Mouse (Mus musculus) megakaryocyte, adult 5-6 weeks (primary cell): ENCODE data around the gene Mettl9. TPM values are rescaled to one million over a fixed set of nuclear protein-coding genes. Genes with fewer than 3 reads are reported as not detected.

Source experiments
- ATAC-seq: 2 replicates; pipeline ENCODE4 v1.8.0; 2016; ENCODE audit warnings: mild to moderate bottlenecking, inconsistent platforms; ENCODE audit not compliant: poor library complexity, severe bottlenecking
- total RNA-seq, 2 experiments: library from RNA; stranded (forward) in 1 of 2; stranded (reverse) in 1 of 2; fragments of 153-499, 151-499 nt in 1 of 2; fragments of 221-1000, 200-1000 nt in 1 of 2; gene quantifications; 2 replicates each; pipeline versions ENCODE4 v1.2.3 to v1.2.4; 2015 to 2017

The Mettl9 gene
- total RNA-seq, 2 experiments from 2014 or later = 115 to 138 TPM

DNA sequence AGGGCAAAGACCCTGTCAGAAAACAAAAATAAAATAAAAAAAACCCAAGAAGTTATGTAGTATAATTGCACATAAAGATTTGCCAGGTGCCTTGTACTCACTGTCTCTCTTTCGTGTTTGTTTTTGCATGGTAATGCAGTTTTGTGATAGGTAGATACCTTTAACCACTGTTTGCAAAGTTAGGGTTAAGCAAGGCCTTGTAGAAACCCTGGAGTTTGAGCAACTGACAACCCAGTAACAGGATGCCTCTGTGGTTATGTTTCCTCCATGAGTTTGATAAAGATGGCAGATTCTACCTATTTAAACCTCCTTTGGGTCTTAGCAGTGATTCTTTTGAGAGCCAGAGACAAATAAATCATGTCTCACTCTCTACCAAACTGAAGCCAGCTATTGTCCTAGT, 9.3 kb downstream of the Mettl9 start:
- ATAC-seq = peak; percentile 70

- no peak for ATAC-seq
Observed at GRCm38 (mm10) chr7:121044251-121044650, 10.0 kb downstream of the Mettl9 start.

DNA sequence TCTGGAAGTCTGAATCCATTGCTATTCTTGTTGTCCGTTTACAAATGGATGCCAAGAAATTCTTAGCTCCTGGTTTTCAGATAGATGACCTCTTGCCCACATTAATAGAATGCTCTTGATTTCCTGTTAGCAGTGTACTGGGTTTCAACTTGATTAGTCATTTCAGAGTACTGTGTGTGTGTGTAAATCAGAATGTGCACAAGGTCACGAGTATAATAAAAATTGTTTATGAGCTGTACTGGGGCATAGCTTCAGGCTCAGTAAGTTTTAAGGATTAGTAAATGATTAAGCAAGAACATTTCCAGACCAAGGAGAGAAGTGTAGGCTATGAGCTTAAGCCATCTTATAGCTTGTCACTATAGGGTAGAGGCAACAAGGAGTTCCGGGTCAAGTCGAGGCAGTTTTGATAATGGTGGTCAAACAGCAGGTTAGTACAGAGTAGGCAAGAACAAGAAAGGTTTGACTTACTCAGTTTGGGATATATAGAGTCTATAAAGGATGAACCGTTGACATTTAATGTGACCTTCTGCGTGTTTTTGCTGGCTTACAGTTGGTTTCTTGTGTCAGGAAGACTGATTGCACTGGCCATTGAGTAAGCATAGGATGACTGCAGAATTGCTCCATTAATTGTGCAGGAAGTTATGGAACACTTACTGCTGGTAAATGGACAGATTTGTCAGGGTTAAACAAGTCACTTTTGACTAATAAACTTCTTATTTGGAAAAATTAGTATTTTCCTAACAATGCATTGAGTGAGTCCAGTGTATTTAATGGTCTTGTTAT, 11.6 kb downstream of the Mettl9 start:
- ATAC-seq = 0 out of 2 replicates have a peak, but pooled peaks have one; percentile 16

GRCm38 (mm10) chr7:121047624-121048023, 13.4 kb downstream of the Mettl9 start:
- peak; percentile 40 for ATAC-seq

DNA sequence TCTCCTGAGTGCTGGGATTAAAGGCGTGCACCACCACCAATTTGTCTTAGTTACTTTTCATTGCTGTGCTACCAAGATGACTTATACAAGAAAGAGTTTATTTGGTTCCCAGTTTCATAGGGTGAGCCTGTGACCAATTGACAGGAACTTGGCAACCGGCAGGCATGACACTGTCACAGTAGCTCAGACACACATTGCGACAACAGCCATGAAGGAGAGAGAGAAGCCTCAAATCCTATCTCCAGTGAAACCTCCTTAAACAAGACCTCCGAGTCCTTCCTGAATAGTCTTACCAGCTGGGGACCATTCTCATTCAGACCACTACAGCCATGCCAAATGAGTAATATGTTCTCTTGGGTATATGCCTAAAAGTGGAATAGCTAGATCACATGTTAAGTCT, 18.8 kb downstream of the Mettl9 start:
- no peak for ATAC-seq

DNA sequence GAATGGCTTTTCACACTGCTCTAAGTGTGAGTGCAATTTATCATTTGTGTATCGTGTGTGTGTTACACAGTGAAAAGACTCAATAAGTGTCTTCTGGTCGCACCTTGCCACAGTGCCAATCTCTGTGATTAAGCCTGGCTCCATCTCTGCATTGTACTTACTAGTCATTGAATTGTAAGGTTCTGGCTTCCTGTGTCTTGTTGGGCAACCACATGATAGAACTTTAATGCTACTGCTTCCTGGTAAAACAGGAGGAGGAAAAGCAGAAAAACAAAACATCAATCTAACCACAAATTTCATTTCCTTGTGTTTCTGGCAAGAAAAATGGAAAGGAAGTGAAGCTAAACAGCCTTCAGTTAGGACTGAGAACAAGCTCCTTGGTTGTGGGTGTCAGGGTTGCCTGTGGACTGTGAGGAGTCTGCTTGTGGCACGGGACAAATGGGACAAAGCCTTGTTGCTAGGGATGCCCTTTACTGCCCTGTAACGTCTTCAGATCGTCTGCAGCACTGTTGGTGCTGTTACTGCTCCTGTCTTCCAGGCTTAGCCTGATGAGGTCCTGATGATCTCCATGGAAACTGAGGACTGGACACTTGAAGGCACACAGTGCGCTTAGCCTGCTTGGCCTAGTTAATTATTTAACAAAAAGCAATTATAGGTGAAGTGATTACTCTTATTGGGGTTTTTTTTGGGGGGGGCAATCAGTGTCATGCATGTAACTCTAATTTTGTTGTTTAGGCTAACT, 25.4 kb downstream of the Mettl9 start:
- peak; percentile 46 for ATAC-seq

DNA sequence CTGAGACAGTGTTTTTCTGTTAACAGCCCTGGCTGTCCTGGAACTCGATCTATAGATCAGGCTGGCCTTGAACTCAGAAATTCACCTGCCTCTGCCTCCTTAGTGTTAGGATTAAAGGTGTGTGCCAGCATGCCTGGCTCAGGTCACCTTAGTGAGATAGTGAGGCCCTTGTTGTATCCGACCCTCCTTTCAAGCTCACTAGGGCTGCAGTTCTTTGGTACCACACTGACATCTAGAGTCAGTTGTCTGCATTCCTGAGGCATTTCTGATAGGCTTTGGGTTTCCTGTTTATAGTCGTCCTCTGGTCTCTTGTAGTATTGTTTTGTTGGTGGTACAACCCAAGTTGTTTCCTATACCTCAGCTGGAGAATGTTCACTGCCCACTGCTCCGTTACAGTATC, 30.1 kb downstream of the Mettl9 start:
- ATAC-seq = 0 out of 2 replicates have a peak, but pooled peaks have one; percentile 20

- no peak for ATAC-seq
Observed at GRCm38 (mm10) chr7:121071276-121071675, 37.0 kb downstream of the Mettl9 start.

- peak; percentile 44 for ATAC-seq
Observed at GRCm38 (mm10) chr7:121072506-121072905, 38.3 kb downstream of the Mettl9 start.

DNA sequence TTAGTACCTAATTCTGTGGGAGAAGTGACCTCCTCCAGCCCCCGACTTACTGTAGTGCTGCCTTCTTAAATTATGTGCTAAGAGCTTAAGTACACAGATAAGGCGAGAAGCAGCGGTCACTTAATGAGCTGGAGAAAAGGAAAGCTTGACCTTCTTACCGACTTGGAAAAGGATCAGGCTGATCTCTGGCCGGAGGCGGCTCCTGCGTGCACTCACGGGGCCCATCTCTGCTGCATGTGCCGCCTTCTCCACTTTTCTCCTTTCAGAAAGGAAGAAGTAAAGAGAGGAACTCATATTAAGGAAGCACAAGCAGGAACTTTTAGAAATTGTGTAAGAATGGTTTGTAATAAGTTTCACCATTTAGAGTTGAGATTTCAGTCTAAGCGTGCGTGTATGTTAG, 40.0 kb downstream of the Mettl9 start, which contains the start of gene Igsf6:
Igsf6 (minus strand) TSS at position 292 of the 400 bp plus-strand sequence.
- ATAC-seq = peak; percentile 71

DNA sequence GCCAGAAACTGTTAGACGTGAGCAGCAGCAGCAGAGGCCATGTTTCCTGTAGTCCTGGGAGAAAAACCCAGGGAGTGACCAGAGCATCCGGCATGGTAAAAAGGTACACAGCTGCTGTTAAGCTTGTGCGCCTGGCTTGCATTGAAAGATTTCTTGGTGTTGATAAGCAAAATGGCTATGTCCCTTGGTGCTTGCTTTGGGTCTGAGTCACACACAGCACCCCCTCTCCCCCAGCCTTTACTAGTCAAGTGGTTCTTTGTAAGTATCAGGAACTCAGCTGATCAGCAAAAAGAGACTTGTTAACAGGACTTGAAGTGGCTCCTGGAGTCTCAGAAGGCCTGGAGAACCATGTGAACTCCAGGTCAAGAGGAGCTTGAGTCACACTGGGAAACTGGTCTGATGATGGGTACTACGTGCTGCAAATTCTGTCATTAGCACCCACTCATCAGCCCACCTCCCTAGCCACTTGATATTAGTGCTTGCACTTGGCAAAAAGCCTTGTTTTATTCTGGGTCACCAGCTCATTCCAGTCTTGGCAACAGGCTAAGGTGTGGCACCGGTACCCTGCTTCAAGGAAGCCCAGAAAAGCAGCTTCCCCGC, 40.7 kb downstream of the Mettl9 start:
- no peak; the same call in none of the 2 replicates for ATAC-seq

- 0 out of 2 replicates have a peak, but pooled peaks have one; percentile 8 for ATAC-seq
Observed at GRCm38 (mm10) chr7:121075416-121075815, 41.2 kb downstream of the Mettl9 start.

DNA sequence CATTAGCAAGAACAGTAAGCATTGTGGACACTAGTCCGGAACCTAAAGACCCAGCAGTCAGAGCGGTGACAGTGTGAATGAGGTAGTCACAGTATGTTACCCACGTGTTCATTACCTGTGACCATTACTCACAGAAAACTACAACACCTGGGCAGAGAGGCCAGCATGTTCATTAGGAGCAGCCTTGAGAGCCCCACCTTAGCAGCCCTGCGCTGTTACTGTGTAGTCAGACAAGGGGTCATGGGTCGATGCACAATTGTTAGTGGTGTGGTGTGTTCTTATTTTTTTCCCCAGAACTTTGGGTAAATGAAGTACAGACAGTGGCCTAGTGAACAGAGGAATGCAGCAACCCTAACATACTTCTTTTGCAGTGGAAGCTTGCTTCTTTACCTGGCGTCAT, 43.1 kb downstream of the Mettl9 start:
- no peak for ATAC-seq

GRCm38 (mm10) chr7:121077829-121078228, 43.6 kb downstream of the Mettl9 start:
- peak; percentile 39 for ATAC-seq

DNA sequence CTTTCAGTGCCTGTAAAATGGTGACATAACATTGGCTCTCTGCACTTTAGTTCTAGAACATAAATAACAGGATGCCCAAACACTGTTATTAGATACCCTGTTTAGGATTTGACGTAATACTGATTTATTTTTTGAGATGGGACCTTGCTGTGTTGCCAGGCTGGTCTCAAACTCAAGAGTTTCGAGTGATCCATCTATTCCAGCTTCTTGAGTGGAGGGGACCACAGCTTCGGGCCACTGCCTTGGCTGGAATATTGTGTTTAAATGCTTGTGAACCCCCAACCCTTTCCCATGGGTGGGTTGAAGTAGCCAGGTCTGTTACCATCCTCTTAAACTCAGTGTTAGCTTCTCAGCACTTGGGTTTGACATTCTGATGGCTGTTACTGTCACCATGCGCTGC, 47.1 kb downstream of the Mettl9 start, which contains the start of gene Otoa:
Otoa (plus strand) TSS at position 301 of the 400 bp plus-strand sequence.
- ATAC-seq = no peak

DNA sequence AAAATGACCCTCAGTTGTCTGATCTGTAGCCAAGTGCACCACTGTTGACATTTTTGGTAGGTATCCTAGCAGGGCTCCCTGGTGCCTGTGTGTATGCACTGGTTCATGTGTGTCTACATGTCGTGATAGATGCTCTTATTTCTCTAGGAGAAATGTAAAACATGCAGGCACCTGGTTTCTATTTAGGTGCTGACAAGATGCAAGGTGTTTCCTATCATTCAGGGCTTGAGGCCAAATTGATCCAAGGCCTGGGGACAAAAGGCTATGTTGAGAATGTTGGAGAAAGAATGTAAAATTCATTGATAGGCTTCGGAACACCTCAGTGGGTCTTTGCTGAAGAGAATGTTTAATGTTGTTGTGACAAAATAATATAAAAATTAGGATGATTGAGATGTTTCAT, 47.6 kb downstream of the Mettl9 start:
- no peak for ATAC-seq

GRCm38 (mm10) chr7:121082949-121083513, 48.8 kb downstream of the Mettl9 start:
- no peak for ATAC-seq

GRCm38 (mm10) chr7:121084840-121085453, 50.7 kb downstream of the Mettl9 start:
- no peak for ATAC-seq

- 0 out of 2 replicates have a peak, but pooled peaks have one; percentile 17 for ATAC-seq
Observed at GRCm38 (mm10) chr7:121085500-121085899, 51.3 kb downstream of the Mettl9 start.

- peak; percentile 51; the same call in 1 of the 2 replicates for ATAC-seq
Observed at GRCm38 (mm10) chr7:121088745-121089144, 54.5 kb downstream of the Mettl9 start.
